Mouse (Mus musculus) lung, postnatal 0 days (tissue): ENCODE results near the gene Ptpn18.

Experiments
- CTCF ChIP-seq: IDR thresholded peaks from 2 replicates; pipeline ENCODE4 v1.5.1; 2016; ENCODE audit warnings: antibody characterized with exemption, mild to moderate bottlenecking
- EP300 ChIP-seq: IDR thresholded peaks from 2 replicates; pipeline ENCODE4 v1.6.1; 2016; ENCODE audit warnings: antibody characterized with exemption, mild to moderate bottlenecking, control low read depth

- TF ChIP-seq CTCF (no peak), EP300 (no peak)
Measured at GRCm38 (mm10) chr1:34435371-34436120, 24.0 kb upstream of the Ptpn18 start.
